Mouse (Mus musculus): ENCODE measurements around the gene Ntm.

- TF ChIP-seq CTCF (IDR thresholded peaks at IDR 0.05; ENCODE audit: control insufficient read depth, insufficient read depth, insufficient replicate concordance, low read depth, low read length): no peak
- no peak for TF ChIP-seq POLR2A (IDR thresholded peaks at IDR 0.05; ENCODE audit: control insufficient read depth, low read depth, low read length)
Measured at GRCm38 (mm10) chr9:29610867-29611266, 352.1 kb downstream of the Ntm start.
